Mouse (Mus musculus) G1E-ER4 (cell line): ENCODE measurements around the gene Copb1. TPM values are rescaled to one million over a fixed set of nuclear protein-coding genes. Genes with fewer than 3 reads are reported as not detected.

Experiments used
- GATA1 ChIP-seq: IDR thresholded peaks from one replicate; pipeline ENCODE4 v1.8.0; 2012; ENCODE audit warnings: low read length, inconsistent platforms
- polyA plus RNA-seq: library from polyadenylated mRNA; stranded (reverse); fragments of >175 nt; gene quantifications from 2 replicates; pipeline ENCODE4 v1.2.3, GENCODE M21; 2012

Copb1 gene
- polyA plus RNA-seq, 1 experiment: 28.2 TPM

DNA sequence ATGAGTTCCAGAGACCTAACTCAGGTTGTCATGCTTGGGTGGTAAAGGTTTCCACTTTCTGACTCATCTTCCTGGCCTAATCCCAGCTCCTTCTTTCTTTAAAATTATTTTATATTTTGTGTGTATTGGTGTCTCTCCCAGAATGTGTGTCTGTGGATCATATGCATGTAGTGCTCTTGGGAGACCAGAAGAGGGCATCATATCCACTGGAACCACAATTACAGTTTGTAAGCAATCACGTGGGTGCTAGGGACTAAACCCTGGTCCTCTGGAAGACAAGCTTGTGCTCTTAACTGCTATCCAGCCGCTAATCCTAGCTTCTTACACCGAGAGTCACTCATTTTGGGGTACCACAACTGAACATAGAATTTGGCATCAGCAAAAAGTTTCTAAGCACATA lies 2.8 kb downstream of the Copb1 start:
- TF ChIP-seq GATA1: no peak

DNA sequence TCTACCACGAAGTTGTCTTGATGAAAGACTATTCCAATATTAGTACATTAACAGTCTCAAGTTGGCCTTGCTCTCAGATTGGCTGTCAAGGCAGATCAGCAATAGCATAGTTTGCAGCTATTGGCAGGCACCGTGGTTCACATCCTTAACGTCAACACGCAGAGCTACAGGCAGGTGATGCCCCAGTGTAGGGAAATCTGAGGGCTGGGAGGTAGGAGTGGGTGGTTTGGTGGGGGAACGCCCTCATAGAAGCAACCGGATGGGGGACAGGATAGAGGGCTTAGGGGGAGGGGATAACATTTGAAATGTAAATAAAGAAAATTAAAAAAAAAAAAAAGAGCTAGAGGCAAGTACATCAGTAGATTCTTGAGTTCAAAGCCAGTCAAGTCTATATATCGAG lies 20.5 kb downstream of the Copb1 start:
- TF ChIP-seq GATA1: no peak

DNA sequence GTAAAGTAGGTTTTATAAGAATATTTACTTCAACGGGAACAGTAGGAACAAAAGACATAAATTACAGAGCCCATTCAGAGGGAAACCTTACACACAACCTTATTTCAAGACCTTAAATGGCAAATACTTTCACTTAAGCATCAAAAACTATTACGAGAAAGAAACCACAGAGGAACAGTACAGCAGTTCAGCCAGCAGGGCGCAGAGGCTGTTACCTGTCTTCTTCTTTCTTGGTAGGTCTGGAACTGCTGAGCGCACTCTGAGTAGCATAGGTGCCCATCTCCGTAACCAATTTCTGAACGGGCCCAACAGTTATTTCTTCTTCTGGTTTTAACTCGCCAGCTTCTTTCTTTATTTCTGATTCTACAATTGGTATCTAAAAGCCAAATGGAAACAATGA lies 21.5 kb downstream of the Copb1 start:
- no peak for TF ChIP-seq GATA1

DNA sequence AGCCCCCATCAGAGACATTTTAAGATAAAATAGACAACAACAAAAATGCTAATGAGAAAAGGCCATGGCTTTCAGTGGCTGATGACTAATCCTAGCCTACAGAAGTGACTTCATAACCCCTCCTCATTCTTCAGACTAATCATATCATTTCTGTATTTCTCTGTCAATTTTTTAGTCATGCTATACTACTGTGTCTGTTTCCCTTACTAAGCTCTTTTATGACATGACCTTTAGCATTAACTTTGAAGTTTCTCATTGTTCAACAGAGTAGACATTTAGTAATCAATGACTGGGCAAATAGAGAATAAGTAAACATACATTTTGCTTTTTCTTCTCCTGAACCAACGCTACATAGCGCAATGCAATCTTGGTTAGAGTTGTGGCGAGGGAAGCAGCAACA lies 22.7 kb downstream of the Copb1 start:
- no peak for TF ChIP-seq GATA1

DNA sequence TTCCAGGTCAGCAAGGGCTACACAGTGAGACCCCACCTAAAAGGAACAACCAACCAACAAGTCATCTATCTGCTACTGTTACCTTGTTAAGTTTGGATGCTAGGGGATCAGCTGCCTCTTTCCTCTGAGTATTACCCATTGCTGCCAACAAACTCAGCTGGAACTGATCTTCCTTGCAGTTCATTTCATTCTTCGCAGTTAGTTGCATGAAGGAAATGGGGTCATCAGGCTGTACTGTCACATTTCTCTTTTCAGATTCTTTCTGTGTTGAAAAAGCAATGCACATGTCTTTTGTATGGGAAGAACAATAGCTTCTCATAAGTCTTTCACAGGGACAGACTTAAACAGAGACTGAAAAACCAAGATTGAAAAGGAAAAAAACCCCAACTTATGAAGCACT lies 28.0 kb downstream of the Copb1 start:
- no peak for TF ChIP-seq GATA1

DNA sequence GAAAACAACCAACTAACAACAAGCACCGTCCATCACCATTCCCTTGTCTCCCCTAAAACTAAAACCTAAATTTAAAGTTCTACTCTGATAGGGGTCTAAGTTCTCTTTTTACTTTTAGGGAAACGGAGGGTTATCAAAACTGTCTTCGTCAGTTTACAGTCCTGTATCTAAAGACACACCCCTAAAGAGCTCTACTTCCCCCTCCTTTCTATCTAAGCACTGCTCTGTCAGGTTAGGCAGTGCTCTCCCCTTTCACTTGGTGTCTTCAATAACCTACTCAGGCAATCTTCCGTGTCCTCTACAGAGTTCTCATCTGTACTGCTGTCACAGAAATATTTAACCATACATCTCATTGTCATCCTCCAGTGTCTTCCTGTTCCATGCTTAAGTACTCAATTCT lies 34.1 kb downstream of the Copb1 start:
- no peak for TF ChIP-seq GATA1

DNA sequence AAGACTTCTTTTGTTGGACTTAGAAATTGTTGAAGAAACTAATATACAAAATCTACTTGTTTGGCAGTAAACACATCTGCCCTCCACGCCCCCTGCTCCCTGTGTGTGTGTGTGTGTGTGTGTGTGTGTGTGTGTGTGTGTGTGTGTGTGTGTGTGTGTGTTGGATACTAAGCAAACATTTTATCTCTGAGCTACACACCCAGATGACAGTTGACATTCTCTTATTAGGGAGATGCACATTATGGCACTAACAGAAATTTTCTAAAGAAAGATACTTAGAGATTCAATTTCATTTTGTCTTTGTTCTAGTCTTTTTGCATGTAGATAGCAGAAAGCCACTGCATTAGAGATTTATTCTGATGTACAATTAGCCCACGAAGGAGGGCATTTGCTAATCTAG lies 37.6 kb downstream of the Copb1 start:
- no peak for TF ChIP-seq GATA1

DNA sequence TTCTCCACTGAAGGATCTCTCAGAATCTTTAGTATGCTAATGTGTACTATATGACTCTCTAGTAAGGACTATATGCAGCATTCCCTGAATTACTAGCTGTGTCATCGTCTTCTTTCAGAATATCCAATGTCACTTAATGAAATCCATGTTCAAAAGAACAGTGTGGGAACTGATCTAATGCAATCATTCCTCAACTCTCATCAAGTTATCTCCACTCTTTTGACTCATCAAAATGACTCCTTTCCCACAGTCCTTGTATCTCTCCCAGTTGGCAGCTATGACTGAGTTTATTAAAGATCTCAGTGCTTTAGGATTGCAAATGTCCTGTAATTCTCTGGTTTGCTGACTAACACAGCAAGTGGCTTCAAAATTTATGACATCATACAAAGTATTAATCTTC lies 40.1 kb downstream of the Copb1 start:
- TF ChIP-seq GATA1: no peak

DNA sequence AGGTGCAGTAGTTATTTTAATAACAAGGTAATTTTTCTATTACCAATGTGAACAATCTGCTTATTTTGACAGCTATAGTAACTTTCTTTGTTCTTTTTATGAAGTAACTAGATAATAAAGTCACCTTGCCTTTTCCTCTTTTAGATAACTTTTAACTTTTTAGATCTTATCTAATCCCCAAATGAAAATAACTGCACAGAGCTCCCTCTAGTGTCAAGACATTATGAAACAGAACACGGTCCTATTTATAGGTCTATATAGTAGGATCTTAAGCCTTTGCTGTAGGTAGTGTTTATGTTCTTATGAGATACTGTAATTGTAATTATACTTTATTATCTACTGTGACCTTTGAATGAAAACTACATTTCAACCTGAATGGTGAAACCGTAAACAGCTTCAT lies 41.0 kb downstream of the Copb1 start:
- TF ChIP-seq GATA1: no peak

DNA sequence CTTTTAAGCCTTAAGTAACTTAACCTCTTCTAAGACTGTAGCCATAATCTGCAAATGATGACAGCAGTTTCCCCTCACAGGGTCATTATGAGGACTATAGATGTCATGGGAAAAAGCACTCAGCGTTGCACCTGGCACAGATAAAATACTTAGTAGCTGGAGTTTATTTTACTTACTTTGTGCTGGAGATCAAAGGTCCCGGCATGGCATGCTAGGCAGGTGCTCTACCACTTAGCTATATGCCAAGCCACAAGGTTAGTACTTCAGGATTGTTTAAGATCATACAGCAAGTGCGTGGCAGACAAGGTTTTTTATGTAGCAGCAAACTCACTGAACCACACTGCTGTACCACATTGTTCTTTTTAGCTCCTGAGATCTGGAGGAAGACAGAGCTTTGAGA lies 43.9 kb downstream of the Copb1 start:
- TF ChIP-seq GATA1: no peak

DNA sequence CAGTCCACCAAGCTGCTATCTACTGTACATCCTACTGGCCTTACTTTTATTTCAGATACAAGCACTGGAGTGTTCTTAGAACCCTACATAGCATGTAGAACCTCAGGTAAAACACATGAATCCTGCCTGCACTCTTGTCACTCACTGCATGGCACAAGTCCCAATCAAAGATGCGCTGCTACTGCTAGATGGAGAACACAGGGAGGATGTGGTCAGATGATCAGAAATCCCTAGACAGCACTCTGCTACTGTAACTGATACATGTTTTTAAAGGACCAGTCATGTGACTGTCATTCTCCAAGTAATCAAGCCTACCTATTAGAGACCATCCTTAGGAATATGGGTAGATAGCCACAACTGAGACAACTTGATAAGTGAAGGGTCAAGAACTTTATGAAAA lies 44.7 kb downstream of the Copb1 start:
- no peak for TF ChIP-seq GATA1

DNA sequence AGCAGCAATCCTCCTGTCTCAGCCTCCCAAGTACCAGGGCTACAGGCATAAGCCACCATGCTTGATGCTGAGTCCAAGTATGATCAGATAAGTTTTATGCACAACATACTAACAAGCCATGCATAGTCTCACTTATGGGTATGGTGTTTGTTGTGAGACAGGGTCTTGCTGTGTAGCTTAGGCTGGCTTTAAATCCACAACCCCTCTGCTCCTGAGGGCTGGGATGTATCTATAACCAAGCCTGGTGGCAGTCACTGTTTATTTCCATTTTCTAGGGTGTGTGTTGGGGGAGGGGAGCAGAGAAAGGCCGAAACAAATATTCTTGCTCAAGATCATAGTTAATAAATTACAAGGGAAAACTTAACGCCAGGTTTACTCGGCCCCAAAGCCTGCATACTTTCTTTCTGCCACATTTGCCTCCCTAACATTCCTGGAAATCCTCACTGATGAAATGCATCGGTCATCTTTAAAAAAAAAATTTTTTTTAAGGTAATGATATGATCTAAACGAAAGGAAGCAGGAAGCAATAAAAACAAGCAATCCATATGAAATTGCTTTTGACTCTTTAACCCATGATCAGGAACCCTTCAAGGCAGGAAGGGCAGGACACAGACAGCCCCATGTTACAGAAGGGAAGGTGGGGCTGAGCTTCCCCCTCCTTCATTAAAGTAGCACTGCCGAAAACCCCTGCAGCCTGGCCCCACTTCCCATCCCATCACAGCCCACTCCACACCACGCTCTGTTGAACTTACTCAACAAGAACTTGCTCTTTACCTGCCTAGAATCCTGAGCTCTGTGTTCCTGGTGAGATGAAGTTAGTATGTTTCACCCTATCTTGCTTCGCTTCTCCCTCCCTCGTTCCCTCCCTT lies 50.8 kb downstream of the Copb1 start:
- no peak for TF ChIP-seq GATA1

DNA sequence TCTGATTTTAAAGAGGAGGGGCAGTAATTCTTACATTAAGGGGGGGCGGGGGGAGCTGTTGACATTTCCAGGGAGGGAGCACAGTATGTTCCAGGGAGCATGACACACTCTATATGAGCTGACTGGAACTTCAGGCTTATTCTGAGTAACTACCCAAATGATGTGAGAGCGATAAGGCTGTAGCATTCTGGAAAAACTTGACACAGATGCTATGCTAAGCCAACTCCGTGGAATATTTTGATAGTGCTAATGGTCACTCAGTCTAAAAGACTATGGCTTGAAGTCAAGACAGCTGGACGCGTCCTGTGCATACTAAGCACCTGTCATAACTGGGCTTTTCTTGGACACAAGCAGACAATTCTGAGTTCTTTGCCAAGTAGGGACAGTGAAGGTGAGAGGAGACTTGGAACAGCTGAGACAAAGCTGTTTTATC lies 51.5 kb downstream of the Copb1 start:
- no peak for TF ChIP-seq GATA1

DNA sequence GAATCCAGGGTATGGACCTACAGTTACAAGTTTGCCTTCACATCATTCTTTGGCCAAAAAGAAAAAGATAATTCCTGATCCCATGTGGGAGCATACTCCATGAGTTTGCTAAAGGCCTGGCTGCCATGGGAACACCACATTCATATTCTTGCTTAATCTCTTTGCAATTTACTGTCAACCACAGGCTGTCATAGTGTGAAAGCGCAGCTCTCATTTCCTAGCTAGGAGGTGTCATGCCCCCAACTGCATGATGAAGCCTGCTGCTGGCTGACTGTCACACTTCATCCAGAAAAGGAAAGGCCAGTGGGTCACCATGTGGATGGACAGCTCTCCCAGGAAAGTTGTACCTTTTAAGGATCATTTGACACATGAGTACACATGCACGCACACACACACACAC lies 53.9 kb downstream of the Copb1 start:
- TF ChIP-seq GATA1: no peak

DNA sequence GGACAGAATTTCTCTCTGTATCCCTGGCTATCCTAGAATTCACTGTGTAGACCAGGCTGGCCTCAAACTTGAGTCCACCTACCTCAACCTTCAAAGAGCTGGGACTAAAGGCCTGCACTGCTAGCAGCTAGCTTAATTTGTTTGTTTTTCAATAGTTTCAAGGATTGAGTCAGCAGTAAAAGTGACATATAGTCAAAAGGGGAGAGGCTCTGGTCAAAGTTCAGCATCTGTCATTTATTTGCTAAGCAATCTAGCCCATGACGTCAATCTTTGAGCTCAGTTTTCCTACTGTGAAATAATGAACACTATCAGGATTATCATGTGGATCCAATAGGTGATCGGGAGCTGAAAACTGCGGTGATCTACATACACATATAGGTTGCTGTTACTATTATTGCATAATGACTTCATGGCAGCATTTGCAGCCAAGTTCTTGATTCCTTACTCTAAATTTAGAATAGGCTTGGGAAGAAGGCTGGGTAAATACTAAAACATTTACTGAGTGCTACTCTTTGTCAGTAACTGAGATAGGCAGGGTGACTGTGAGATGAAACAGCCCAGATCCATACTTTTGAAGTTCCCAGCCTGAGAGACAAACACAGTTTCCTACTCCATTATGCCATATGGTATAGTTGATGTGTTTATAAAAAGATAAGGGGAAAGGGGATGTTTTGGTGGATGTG lies 54.9 kb downstream of the Copb1 start:
- no peak for TF ChIP-seq GATA1

DNA sequence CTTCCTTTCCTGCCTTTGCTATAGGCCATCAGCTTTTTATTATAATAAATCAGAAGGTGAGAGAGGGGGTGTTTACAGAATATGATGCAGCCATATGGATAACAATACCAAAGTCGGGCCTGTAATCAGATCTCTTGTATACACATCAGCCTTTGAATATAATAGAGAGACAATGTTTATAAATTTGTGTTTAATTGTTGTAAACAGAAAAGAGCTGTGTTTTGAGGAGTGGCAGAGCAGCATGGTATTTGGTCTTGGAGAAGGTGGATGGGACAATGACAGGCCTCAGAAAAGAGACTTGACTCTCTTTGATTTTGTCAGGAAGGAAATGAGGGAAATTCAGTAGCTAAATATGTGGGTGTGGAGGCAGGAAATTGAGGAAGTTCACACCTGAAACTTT lies 56.3 kb downstream of the Copb1 start:
- no peak for TF ChIP-seq GATA1

DNA sequence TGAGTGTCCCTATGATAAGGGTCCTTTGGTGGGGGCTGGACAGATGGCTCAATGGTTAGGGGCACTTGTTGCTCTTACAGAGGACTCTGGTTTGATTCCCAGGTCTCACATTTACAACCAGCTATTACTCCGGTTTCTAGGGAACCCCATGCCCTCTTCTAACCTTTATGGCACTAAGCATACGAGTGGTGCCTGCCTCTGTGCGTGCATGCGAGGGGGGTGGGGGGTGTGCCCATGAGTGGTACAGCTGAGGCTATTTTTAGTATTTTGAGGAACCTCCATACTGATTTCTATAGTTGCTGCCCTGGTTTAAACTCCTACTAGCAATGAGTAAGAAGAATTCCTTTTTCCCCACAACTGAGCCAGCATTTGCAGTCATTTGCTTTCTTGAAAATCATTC lies 60.3 kb downstream of the Copb1 start:
- TF ChIP-seq GATA1: no peak
